Mouse (Mus musculus): ENCODE data around the gene Hoxa10. TPM values are rescaled to one million over a fixed set of nuclear protein-coding genes. Genes with fewer than 3 reads are reported as not detected.
A peak's percentile ranks its signal among the peaks of the same experiment; 100 is the strongest.

Hoxa10 gene
- polyA plus RNA-seq, 1 experiment from 2014 or later = not detected

GRCm38 (mm10) chr6:52236806-52237205 is 3.8 kb downstream of the Hoxa10 start:
- H3K4me3 ChIP-seq (ENCODE audit: low read depth, low read length) = no peak overlapping the region
- H3K4me2 ChIP-seq (replicated peaks; ENCODE audit: low read depth, low read length) = no peak overlapping the region
- H3K27me3 ChIP-seq (ENCODE audit: control insufficient read depth, insufficient read depth, low read length) = peaks cover 94% of the 10 kb centered on the region
- DNase-seq (ENCODE audit: low spot score) (no peak), ATAC-seq (ENCODE audit: low FRiP score) (no peak)
- 6% methylated on average over 3 of the region's 3 CpGs for WGBS
- no peak overlapping the region for H3K9ac ChIP-seq (ENCODE audit: low read depth, low read length)
- no peak overlapping the region for H3K27ac ChIP-seq (ENCODE audit: low read depth, low read length)
- H3K9me3 ChIP-seq (ENCODE audit: control insufficient read depth, low read length) = no peaks in the 10 kb centered on the region
- 0 out of 2 replicates have a peak, but pooled peaks cover 3% of the 10 kb centered on the region for H3K4me1 ChIP-seq (replicated peaks; ENCODE audit: control insufficient read depth, insufficient read depth, low read length)
- H3K36me3 ChIP-seq (ENCODE audit: control insufficient read depth, insufficient read depth, low read length) = no peaks in the 10 kb centered on the region

GRCm38 (mm10) chr6:52235866-52236265 is 4.8 kb downstream of the Hoxa10 start:
- 20% methylated on average over 6 of the region's 6 CpGs for WGBS
- Histone ChIP-seq H3K4me3 (ENCODE audit: low read depth, low read length) (no peak overlapping the region), H3K27ac (ENCODE audit: low read depth, low read length) (no peak overlapping the region), H3K27me3 (ENCODE audit: control insufficient read depth, insufficient read depth, low read length) (peaks cover 89% of the 10 kb centered on the region), H3K36me3 (ENCODE audit: control insufficient read depth, insufficient read depth, low read length) (no peaks in the 10 kb centered on the region), H3K4me2 (replicated peaks; ENCODE audit: low read depth, low read length) (no peak overlapping the region), H3K9ac (ENCODE audit: low read depth, low read length) (no peak overlapping the region), H3K9me3 (ENCODE audit: control insufficient read depth, low read length) (no peaks in the 10 kb centered on the region), H3K4me1 (replicated peaks; ENCODE audit: control insufficient read depth, insufficient read depth, low read length) (0 out of 2 replicates have a peak, but pooled peaks cover 3% of the 10 kb centered on the region)
- DNase-seq (ENCODE audit: low spot score) (no peak), ATAC-seq (ENCODE audit: low FRiP score) (no peak)

GRCm38 (mm10) chr6:52235267-52235666 is 5.4 kb downstream of the Hoxa10 start:
- 27% methylated on average over 9 of the region's 9 CpGs for WGBS
- DNase-seq (ENCODE audit: low spot score) (no peak), ATAC-seq (ENCODE audit: low FRiP score) (no peak)
- Histone ChIP-seq H3K4me3 (ENCODE audit: low read depth, low read length) (no peak overlapping the region), H3K27me3 (ENCODE audit: control insufficient read depth, insufficient read depth, low read length) (peaks cover 89% of the 10 kb centered on the region), H3K9me3 (ENCODE audit: control insufficient read depth, low read length) (no peaks in the 10 kb centered on the region), H3K27ac (ENCODE audit: low read depth, low read length) (no peak overlapping the region), H3K36me3 (ENCODE audit: control insufficient read depth, insufficient read depth, low read length) (no peaks in the 10 kb centered on the region), H3K4me2 (replicated peaks; ENCODE audit: low read depth, low read length) (no peak overlapping the region), H3K4me1 (replicated peaks; ENCODE audit: control insufficient read depth, insufficient read depth, low read length) (0 out of 2 replicates have a peak, but pooled peaks cover 3% of the 10 kb centered on the region), H3K9ac (ENCODE audit: low read depth, low read length) (no peak overlapping the region)

- Histone ChIP-seq H3K4me2 (replicated peaks; ENCODE audit: low read depth, low read length) (no peak overlapping the region), H3K9ac (ENCODE audit: low read depth, low read length) (no peak overlapping the region), H3K27ac (ENCODE audit: low read depth, low read length) (no peak overlapping the region), H3K9me3 (ENCODE audit: control insufficient read depth, low read length) (no peaks in the 10 kb centered on the region), H3K36me3 (ENCODE audit: control insufficient read depth, insufficient read depth, low read length) (no peaks in the 10 kb centered on the region), H3K4me1 (replicated peaks; ENCODE audit: control insufficient read depth, insufficient read depth, low read length) (0 out of 2 replicates have a peak, but pooled peaks cover 3% of the 10 kb centered on the region), H3K4me3 (ENCODE audit: low read depth, low read length) (no peak overlapping the region), H3K27me3 (ENCODE audit: control insufficient read depth, insufficient read depth, low read length) (peaks cover 89% of the 10 kb centered on the region)
- ATAC-seq (ENCODE audit: low FRiP score) (no peak), DNase-seq (ENCODE audit: low spot score) (no peak)
- under 1% methylated on average over 51 of the region's 68 CpGs for WGBS
These were observed 6.1 kb downstream of the Hoxa10 start for GRCm38 (mm10) chr6:52234428-52235140.

GRCm38 (mm10) chr6:52233546-52234427 is 6.9 kb downstream of the Hoxa10 start:
- H3K9ac ChIP-seq (ENCODE audit: low read depth, low read length) = no peak overlapping the region
- no peaks in the 10 kb centered on the region for H3K9me3 ChIP-seq (ENCODE audit: control insufficient read depth, low read length)
- peaks cover 91% of the 10 kb centered on the region for H3K27me3 ChIP-seq (ENCODE audit: control insufficient read depth, insufficient read depth, low read length)
- H3K4me2 ChIP-seq (replicated peaks; ENCODE audit: low read depth, low read length) = no peak overlapping the region
- H3K4me1 ChIP-seq (replicated peaks; ENCODE audit: control insufficient read depth, insufficient read depth, low read length) = 0 out of 2 replicates have a peak, but pooled peaks cover 3% of the 10 kb centered on the region
- no peak overlapping the region for H3K27ac ChIP-seq (ENCODE audit: low read depth, low read length)
- 1% methylated on average over 69 of the region's 70 CpGs for WGBS
- 0 out of 2 replicates have a peak overlapping the region, but pooled peaks have one; percentile 2 for H3K4me3 ChIP-seq (ENCODE audit: low read depth, low read length)
- no peak for ATAC-seq (ENCODE audit: low FRiP score)
- no peak for DNase-seq (ENCODE audit: low spot score)
- H3K36me3 ChIP-seq (ENCODE audit: control insufficient read depth, insufficient read depth, low read length) = no peaks in the 10 kb centered on the region

GRCm38 (mm10) chr6:52232984-52233545 is 7.6 kb downstream of the Hoxa10 start:
- H3K27ac ChIP-seq (ENCODE audit: low read depth, low read length) = no peak overlapping the region
- no peak overlapping the region for H3K4me2 ChIP-seq (replicated peaks; ENCODE audit: low read depth, low read length)
- under 1% methylated on average over 23 of the region's 23 CpGs for WGBS
- ATAC-seq (ENCODE audit: low FRiP score) = no peak
- peak; percentile 65 for DNase-seq (ENCODE audit: low spot score)
- no peaks in the 10 kb centered on the region for H3K36me3 ChIP-seq (ENCODE audit: control insufficient read depth, insufficient read depth, low read length)
- peaks cover 94% of the 10 kb centered on the region for H3K27me3 ChIP-seq (ENCODE audit: control insufficient read depth, insufficient read depth, low read length)
- no peak overlapping the region for H3K4me3 ChIP-seq (ENCODE audit: low read depth, low read length)
- no peaks in the 10 kb centered on the region for H3K9me3 ChIP-seq (ENCODE audit: control insufficient read depth, low read length)
- H3K4me1 ChIP-seq (replicated peaks; ENCODE audit: control insufficient read depth, insufficient read depth, low read length) = 0 out of 2 replicates have a peak, but pooled peaks cover 3% of the 10 kb centered on the region
- no peak overlapping the region for H3K9ac ChIP-seq (ENCODE audit: low read depth, low read length)

GRCm38 (mm10) chr6:52232568-52232965 is 8.1 kb downstream of the Hoxa10 start:
- peak; percentile 66 for DNase-seq (ENCODE audit: low spot score)
- Histone ChIP-seq H3K36me3 (ENCODE audit: control insufficient read depth, insufficient read depth, low read length) (no peaks in the 10 kb centered on the region), H3K9me3 (ENCODE audit: control insufficient read depth, low read length) (no peaks in the 10 kb centered on the region), H3K27me3 (ENCODE audit: control insufficient read depth, insufficient read depth, low read length) (peaks cover 93% of the 10 kb centered on the region), H3K27ac (ENCODE audit: low read depth, low read length) (no peak overlapping the region), H3K4me2 (replicated peaks; ENCODE audit: low read depth, low read length) (no peak overlapping the region), H3K9ac (ENCODE audit: low read depth, low read length) (no peak overlapping the region), H3K4me1 (replicated peaks; ENCODE audit: control insufficient read depth, insufficient read depth, low read length) (0 out of 2 replicates have a peak, but pooled peaks cover 3% of the 10 kb centered on the region), H3K4me3 (ENCODE audit: low read depth, low read length) (no peak overlapping the region)
- ATAC-seq (ENCODE audit: low FRiP score) = no peak
- WGBS = under 1% methylated on average over 18 of the region's 18 CpGs

- H3K27me3 ChIP-seq (ENCODE audit: control insufficient read depth, insufficient read depth, low read length) = peaks cover 93% of the 10 kb centered on the region
- DNase-seq (ENCODE audit: low spot score) (peak; percentile 61), ATAC-seq (ENCODE audit: low FRiP score) (no peak)
- H3K27ac ChIP-seq (ENCODE audit: low read depth, low read length) = no peak overlapping the region
- H3K9ac ChIP-seq (ENCODE audit: low read depth, low read length) = no peak overlapping the region
- no peaks in the 10 kb centered on the region for H3K9me3 ChIP-seq (ENCODE audit: control insufficient read depth, low read length)
- WGBS = under 1% methylated on average over 18 of the region's 18 CpGs
- H3K4me2 ChIP-seq (replicated peaks; ENCODE audit: low read depth, low read length) = no peak overlapping the region
- 0 out of 2 replicates have a peak, but pooled peaks cover 3% of the 10 kb centered on the region for H3K4me1 ChIP-seq (replicated peaks; ENCODE audit: control insufficient read depth, insufficient read depth, low read length)
- H3K36me3 ChIP-seq (ENCODE audit: control insufficient read depth, insufficient read depth, low read length) = no peaks in the 10 kb centered on the region
- H3K4me3 ChIP-seq (ENCODE audit: low read depth, low read length) = no peak overlapping the region
These were observed 8.6 kb downstream of the Hoxa10 start for GRCm38 (mm10) chr6:52231885-52232567.
